Mouse (Mus musculus): Measurements from ENCODE around the gene Otulinl.

DNA sequence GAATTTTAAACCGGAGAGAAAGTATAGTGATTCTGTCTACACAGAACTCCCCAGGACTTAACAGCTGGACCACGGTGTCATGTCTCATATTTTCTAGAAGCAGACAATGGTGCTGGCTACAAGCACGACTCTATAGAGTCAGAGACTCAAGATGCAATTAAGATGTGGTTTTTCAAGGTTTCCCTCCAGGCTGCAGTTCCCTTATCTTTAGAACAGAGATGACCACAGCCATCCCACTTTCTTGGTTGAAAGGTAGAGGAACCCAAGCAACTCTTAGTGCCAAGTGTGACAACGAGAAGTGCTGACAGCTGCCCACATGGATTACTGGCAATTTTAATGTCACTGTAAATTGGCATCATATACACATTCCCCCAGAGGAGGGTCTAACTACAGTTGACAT lies 71.8 kb downstream of the Otulinl start:
- TF ChIP-seq CTCF (IDR thresholded peaks at IDR 0.05; ENCODE audit: extremely low read depth, insufficient read length, insufficient replicate concordance, low read depth, low read length) (no peak), POLR2A (IDR thresholded peaks at IDR 0.05; ENCODE audit: low read depth, low read length) (no peak)

All from small intestine, adult 2 months (tissue).